Mouse (Mus musculus): ENCODE measurements around the gene Tdrd7. TPM values are rescaled to one million over a fixed set of nuclear protein-coding genes. Genes with fewer than 3 reads are reported as not detected.

Tdrd7 gene
- total and polyA plus RNA-seq, 3 experiments: 5.4 to 30.1 (median 22.5) TPM

- DNase-seq: no peak
Measured at GRCm38 (mm10) chr4:45972448-45972854, 7.3 kb downstream of the Tdrd7 start.

GRCm38 (mm10) chr4:45972951-45973350, 7.8 kb downstream of the Tdrd7 start:
- no peak for DNase-seq

DNA sequence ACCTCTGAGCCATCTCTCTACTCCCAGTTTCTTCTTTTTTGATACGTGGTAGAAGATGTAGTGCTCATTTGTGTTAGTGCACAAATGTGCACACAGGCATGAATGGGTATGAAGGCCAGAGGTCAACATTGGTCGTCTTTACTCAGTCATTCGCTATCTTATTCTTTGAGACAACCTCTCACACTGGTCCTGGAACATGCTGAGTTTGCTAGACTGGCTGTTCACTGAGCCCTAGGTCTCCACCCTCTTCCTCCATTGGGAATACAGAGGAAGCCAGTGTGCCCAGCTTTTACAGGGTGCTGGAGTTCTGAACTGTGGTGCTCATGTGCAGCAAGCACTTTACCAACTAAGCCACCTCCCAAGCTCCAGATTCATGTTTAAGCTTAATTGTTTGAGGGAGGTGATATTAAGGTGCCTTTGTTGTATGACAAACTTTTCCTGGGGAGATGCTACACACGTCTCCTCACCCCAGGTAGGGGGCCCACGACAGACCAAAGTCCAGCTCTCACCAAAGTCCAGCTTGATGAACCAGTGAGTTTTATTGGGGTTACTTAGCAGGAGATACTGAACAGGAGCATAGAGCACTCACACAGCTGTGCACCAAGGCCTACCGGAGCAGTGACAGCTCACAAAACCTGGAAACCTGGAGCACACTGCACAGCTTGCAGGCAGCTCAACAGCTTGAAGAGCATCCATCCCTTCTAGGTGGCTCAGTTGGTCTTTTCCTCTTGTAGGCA, 12.0 kb downstream of the Tdrd7 start:
- no peak for DNase-seq

DNA sequence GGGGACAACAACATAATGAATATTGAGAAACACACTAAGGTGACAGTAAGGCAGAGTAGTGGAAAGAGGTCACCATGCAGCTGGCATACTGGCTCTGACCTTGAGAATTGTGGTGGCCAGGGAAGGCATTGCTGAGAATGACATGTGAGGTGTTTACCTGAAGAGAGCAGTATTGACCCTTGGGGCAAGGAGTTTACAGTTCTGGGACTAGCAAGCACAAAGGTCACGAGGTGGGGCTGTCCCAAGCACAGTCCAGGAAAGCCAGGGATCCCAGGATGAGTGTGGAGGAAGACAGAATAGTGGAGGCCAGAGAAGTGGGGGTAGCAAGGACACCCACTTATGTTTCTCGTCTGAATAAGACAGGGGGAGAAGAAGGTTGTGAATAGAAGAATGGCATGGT, 14.8 kb downstream of the Tdrd7 start:
- no peak for DNase-seq

- DNase-seq: no peak
Measured at GRCm38 (mm10) chr4:45981054-45981453, 15.9 kb downstream of the Tdrd7 start.

GRCm38 (mm10) chr4:45990427-45991135, 25.4 kb downstream of the Tdrd7 start:
- no peak for DNase-seq

GRCm38 (mm10) chr4:45998536-45998935, 33.4 kb downstream of the Tdrd7 start:
- DNase-seq: no peak

- no peak for DNase-seq
Measured at GRCm38 (mm10) chr4:46008142-46008793, 43.1 kb downstream of the Tdrd7 start.

DNA sequence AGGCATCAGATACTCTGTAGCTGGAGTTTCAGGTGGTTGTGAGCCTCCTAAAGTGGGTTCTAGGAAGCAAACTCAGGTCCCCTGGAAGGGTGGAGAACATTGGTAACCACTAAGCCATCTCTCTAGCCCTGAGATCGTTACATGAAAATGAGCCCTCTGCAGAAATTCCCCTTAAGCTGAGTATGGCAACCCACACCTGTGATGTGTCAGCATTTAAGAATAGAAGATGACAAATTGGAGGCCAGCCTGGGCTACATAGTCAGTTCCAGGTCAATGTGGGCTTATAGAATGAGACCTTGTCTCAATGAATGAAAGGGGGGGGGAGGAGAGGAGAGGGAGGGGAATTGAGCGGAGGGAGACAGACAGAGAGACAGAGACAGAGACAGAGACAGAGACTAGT, 46.6 kb downstream of the Tdrd7 start:
- DNase-seq: no peak

GRCm38 (mm10) chr4:46015605-46016004, 50.5 kb downstream of the Tdrd7 start:
- DNase-seq: no peak

DNA sequence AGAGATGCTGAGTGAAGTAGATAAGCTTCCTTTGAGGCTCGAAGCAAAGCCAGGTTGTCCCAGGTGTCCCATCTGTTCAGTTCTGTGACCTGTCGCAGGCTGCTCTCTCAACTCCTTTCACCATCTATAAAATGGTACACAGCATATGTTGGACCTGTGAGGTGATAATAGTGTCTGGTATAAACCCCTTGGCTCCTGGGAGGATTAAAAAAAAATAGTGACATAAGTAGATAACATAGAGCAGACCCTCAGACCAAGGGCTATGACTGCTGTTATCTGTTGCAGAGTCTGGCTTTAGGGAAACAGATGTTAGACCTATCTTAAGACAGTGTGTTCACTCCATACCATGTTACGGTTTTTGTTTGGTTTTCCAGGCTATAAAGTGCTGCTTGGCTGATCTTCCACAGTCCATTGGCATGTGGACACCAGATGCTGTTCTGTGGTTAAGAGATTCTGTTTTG, 57.9 kb downstream of the Tdrd7 start:
- no peak for DNase-seq

DNA sequence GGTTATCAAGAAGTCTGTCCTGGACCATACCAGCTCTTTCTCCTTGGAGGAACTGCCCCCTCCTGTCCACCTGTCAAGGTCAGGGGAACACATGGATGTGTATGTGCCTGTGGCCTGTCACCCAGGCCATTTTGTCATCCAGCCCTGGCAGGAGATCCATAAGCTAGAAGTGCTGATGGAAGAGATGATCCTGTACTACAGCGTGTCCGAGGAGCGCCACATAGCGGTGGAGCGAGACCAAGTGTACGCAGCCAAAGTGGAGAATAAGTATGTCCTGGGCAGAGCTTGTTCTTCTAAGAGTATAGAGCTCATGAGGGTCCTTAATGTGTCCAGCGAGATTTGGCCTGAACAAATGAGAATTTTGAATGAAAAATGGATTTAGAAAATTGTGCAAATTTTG, 60.8 kb downstream of the Tdrd7 start:
- peak; percentile 25 for DNase-seq

GRCm38 (mm10) chr4:46028224-46028623, 63.1 kb downstream of the Tdrd7 start:
- DNase-seq: no peak

DNA sequence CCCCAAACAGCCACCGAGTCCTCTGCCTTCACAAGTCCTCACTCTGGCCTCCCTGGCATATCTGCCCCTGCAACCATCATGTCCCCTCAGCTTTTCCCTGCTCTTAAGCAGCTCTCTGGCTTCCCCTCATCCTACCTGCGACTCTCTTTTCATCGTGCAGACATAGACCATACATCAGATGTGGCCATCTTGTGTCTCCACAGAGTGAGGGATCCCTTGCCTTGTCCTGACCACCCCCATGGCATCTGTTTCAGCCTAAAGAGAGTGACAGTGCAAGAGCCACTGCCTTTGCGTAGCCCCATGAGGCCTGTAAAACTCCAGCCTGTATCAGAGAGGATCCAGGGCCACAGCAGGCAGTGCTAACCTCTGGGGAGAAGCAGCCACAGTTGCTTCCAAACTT, 63.6 kb downstream of the Tdrd7 start:
- DNase-seq: no peak

DNA sequence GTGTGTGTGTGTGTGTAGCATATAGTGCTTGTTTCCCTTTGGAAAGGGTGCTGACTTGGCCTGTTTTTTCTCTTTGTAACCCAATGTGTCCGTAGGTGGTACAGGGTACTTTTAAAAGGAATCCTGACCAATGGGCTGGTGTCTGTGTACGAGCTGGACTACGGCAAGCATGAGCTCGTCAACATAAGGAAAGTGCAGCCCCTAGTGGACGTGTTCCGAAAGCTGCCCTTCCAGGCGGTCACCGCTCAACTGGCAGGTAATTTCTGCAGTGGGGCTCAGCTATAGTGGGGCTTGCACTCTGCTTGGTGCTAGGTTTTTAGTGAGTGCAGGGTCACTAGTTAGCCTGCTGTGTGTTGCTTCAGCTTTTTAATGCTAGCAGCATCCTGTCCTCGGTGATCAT, 64.4 kb downstream of the Tdrd7 start:
- no peak for DNase-seq

DNA sequence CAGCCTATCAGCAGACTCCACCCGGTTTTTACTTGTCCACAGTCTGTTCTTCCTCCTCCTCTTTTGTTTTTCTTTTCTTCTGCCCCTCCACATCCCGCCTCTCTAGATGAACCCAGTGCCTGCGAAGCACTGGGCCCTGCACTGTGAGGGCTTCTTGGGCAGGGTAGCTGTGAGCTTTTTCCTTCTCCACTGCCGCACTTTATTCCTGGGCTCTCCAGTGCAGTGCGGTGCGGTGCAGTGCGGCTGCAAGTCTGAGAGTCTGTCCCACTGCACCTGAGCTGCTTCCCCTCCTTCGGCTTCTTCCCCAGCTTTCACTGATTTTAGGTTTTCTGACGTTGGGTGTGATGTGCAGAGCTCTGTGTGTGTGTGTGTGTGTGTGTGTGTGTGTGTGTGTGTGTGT, 67.3 kb downstream of the Tdrd7 start:
- no peak for DNase-seq

GRCm38 (mm10) chr4:46033197-46033596, 68.1 kb downstream of the Tdrd7 start:
- no peak for DNase-seq

GRCm38 (mm10) chr4:46038591-46038891, 73.4 kb downstream of the Tdrd7 start:
- DNase-seq: no peak

DNA sequence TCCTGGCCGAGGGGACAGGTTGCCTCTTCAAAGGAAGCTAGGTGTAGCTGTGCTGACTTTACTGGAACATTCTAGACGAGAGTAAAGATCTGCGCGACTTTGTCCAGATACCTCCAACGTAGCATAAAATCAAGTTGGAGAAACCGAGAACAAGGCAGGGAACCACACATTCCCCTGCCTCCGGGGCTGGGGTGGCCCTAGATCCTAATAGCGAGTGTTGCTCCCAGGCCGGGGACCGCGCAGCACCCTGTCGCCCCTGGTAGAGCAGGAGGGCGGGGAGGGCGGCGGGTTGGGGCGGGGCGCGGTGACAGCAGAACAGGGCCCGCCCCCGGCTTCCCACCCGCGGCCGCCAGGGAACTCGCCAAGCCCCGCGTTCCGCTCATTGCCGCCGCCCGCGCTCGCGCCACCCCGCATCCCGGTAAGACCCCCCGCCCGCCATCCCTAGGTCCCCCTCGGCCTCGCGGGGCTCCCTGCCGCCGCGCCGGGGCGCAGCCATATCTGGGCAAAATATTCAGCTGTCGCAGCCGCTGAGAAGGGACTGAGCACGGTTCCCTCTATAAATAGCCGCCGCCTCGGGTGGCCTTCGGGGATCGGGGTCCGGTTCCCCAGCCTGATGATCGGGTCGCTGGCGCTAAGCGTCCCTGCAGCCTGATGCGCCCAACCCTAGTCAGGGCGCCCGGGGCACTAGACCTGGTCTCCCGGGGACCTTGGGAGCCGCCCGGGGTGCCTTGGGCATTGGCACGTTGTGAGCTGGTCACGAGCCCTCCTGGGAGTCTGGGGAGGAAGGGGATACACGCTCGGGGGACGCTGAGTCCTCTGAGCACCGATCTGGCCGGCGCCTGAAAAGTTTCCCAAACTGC, 74.0 kb downstream of the Tdrd7 start, which contains the start of gene Tmod1:
TSS of gene Tmod1 (plus strand) at position 44 of the 860 bp plus-strand sequence.
- DNase-seq: peak; percentile 87

GRCm38 (mm10) chr4:46039899-46040298, 74.8 kb downstream of the Tdrd7 start:
- no peak for DNase-seq

DNA sequence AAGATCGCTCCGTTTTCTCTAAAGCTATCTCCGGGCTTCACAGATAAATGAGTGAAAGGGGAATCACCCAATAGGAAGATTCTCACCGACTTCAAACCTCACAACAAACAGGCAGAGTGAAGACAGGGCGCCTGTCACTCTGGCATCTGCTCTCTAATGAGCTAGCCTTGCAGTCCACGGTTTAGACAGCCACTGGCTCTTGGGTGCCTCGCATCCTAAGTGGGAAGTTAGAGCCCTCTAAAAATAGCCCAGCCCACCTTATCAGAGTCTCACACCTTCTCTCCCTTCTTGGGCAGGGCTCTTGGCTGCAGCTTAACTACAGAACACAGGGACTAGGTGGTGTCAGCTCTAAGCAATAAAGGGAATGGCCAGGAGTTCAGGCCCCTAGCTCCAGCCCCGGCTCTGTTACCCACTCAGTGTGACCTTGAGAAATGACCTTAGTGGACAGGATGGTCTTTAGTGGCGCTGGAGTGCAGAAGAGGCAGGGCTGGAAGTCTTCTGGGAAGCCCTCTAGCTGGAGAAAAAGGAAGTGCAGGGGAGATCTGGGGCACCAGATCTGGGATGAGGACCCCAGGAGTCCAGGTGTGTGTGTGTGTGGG, 75.6 kb downstream of the Tdrd7 start:
- DNase-seq: peak; percentile 29
